Mouse (Mus musculus): ENCODE measurements around the gene Id3. TPM values are rescaled to one million over a fixed set of nuclear protein-coding genes. Genes with fewer than 3 reads are reported as not detected.
A peak's percentile ranks its signal among the peaks of the same experiment; 100 is the strongest.
"Not testable (repeated sequence)": the region's sequence is repeated elsewhere in the genome, so short reads cannot be mapped to it uniquely, and the experiment has no call there.

Gene Id3
- polyA plus RNA-seq (2017; shearing (Covaris generic)): 100 to 1,000 TPM; 125 to 343 (median 290) TPM

GRCm38 (mm10) chr4:136143193-136143976, at the start of gene Id3:
Id3 (plus strand) TSS chr4:136143497.
- peak; percentile 80 for ATAC-seq

- no peak for ATAC-seq
Measured at GRCm38 (mm10) chr4:136094519-136095219, 48.6 kb upstream of the Id3 start.

GRCm38 (mm10) chr4:136095490-136096105, 47.7 kb upstream of the Id3 start:
- ATAC-seq: peak; percentile 75

GRCm38 (mm10) chr4:136096446-136097113, 46.7 kb upstream of the Id3 start:
- ATAC-seq: no peak

- ATAC-seq: no peak
Measured at GRCm38 (mm10) chr4:136098446-136098845, 44.9 kb upstream of the Id3 start.

- ATAC-seq: peak; percentile 75
Measured at GRCm38 (mm10) chr4:136100396-136101070, 42.8 kb upstream of the Id3 start.

GRCm38 (mm10) chr4:136101753-136102152, 41.5 kb upstream of the Id3 start:
- ATAC-seq: not testable (repeated sequence)

GRCm38 (mm10) chr4:136104590-136105337, 38.5 kb upstream of the Id3 start:
- no peak for ATAC-seq

- ATAC-seq: peak; percentile 91
Measured at GRCm38 (mm10) chr4:136106880-136107301, 36.4 kb upstream of the Id3 start.

GRCm38 (mm10) chr4:136109153-136109552, 34.1 kb upstream of the Id3 start:
- no peak for ATAC-seq

GRCm38 (mm10) chr4:136109941-136110900, 33.1 kb upstream of the Id3 start:
- ATAC-seq: no peak

- no peak for ATAC-seq
Measured at GRCm38 (mm10) chr4:136112344-136112743, 31.0 kb upstream of the Id3 start.

GRCm38 (mm10) chr4:136114747-136115146, 28.6 kb upstream of the Id3 start:
- ATAC-seq: no peak

- peak; percentile 56 for ATAC-seq
Measured at GRCm38 (mm10) chr4:136117022-136117421, 26.3 kb upstream of the Id3 start.

GRCm38 (mm10) chr4:136120041-136120440, 23.3 kb upstream of the Id3 start:
- no peak for ATAC-seq

- no peak for ATAC-seq
Measured at GRCm38 (mm10) chr4:136121158-136121557, 22.1 kb upstream of the Id3 start.

- no peak for ATAC-seq
Measured at GRCm38 (mm10) chr4:136121844-136122468, 21.3 kb upstream of the Id3 start.

GRCm38 (mm10) chr4:136123111-136123791, 20.0 kb upstream of the Id3 start:
- peak; percentile 69 for ATAC-seq

- no peak for ATAC-seq
Measured at GRCm38 (mm10) chr4:136123792-136124161, 19.5 kb upstream of the Id3 start.

Measured in inflammation-experienced regulatory T-cells, adult 6 months (primary cell).